Mouse (Mus musculus) cerebellum, adult 2 months (tissue): ENCODE measurements around the gene Zer1. TPM values are rescaled to one million over a fixed set of nuclear protein-coding genes. Genes with fewer than 3 reads are reported as not detected.
"Not testable (repeated sequence)": the region's sequence is repeated elsewhere in the genome, so short reads cannot be mapped to it uniquely, and the experiment has no call there.

ENCODE experiments used
- DNase-seq, 2 experiments: peaks; one replicate each; pipeline ENCODE4 v3.0.0; 2021
- H3K27ac ChIP-seq: fragments of 200-500 bp; 2 replicates; pipeline ENCODE4 v1.5.1; 2012; ENCODE audit warnings: low read length, control low read depth, inconsistent platforms; ENCODE audit not compliant: insufficient read depth
- H3K27me3 ChIP-seq: fragments of 200-500 bp; 2 replicates; pipeline ENCODE4 v1.6.1; 2012; ENCODE audit warnings: inconsistent platforms, mild to moderate bottlenecking, low read length, moderate library complexity; ENCODE audit not compliant: control insufficient read depth, insufficient read depth
- H3K4me1 ChIP-seq: fragments of 200-500 bp; 2 replicates; pipeline ENCODE4 v1.6.1; 2011; ENCODE audit warnings: low read length; ENCODE audit not compliant: control insufficient read depth, insufficient read depth
- H3K4me3 ChIP-seq: fragments of 200-500 bp; replicated peaks from 2 replicates; pipeline ENCODE3; 2011; ENCODE audit warnings: mild to moderate bottlenecking, low read depth, low read length, control low read depth; ENCODE audit not compliant: insufficient read depth
- CTCF ChIP-seq: fragments of 200-500 bp; IDR thresholded peaks from 2 replicates; pipeline ENCODE4 v1.5.1; 2011; ENCODE audit warnings: low read depth, mild to moderate bottlenecking, control low read depth, low read length, moderate library complexity, borderline replicate concordance; ENCODE audit not compliant: insufficient read depth
- POLR2A ChIP-seq: fragments of 200-500 bp; IDR thresholded peaks from 2 replicates; pipeline ENCODE4 v1.6.1; 2011; ENCODE audit warnings: low read length, control low read depth, borderline replicate concordance; ENCODE audit not compliant: insufficient read depth
- WGBS: fragments of 180-500 bp; shearing (Covaris S2); methylation state at CpG from one replicate; pipeline ENCODE4 v1.1.7; 2018; 5-methylcytosine and 5-hydroxymethylcytosine counted together
- polyA plus RNA-seq: library from polyadenylated mRNA; depleted of rRNA; stranded (reverse); fragments of >200 nt; gene quantifications from 2 replicates; pipeline ENCODE4 v1.2.3, GENCODE M21; 2012

Gene Zer1
- polyA plus RNA-seq, 1 experiment = 137 TPM

- TF ChIP-seq CTCF (no peak), POLR2A (peak; percentile 98)
- peak within 1 kb of the TSS; percentile 65 for H3K4me3 ChIP-seq
- H3K27me3 ChIP-seq = no peaks in the 10 kb centered on the region
- under 1% methylated on average over 46 of the region's 46 CpGs for WGBS
- peak within 1 kb of the TSS; percentile 33 for H3K27ac ChIP-seq
- H3K4me1 ChIP-seq = peaks cover 3% of the 10 kb centered on the region; the same call in 1 of the 2 replicates
- peak; percentile 97 for DNase-seq
Measured at GRCm38 (mm10) chr2:30133613-30134377, 9.4 kb upstream of the Zer1 start, which contains the start of gene Tbc1d13. Gene Tbc1d13, plus strand, starts transcription at chr2:30133746.

DNA sequence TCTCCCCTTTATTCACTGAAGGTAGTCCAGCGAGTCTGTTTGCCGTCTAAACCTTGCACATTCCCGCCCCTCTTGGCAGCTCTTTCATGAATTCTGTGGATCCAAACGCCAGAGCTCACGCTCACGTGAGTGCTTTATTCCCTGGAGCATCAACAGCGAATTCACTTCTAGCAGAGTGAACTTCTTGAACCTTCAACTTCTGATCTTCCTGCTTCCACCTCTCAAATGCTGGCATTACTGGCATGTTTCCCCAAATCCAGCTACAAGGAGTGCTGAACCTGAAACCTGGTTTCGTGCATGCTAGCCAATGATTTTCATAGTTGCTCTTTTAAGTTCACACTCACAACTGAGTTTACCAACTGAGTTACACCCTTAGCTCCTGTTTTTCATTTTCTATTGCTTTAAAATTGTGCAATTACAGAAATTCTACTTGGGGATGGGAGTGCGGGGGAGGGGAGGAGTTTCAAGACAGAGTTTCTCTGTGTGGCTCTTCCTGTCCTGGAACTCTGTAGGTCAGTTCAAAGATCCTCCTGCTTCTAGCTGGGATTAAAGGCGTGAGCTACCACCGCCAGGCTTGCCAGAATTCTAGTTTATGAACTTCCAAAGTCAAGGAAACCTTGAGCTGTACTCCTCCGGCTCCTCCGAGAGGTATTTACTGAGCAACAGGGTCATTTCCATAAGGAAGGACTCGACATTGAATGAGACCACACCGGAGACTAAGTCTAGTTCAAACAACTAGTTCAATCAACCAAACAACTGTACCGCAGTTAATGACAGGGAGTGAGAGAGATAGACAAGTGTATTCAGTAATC is 8.6 kb upstream of the Zer1 start:
- Histone ChIP-seq H3K4me1 (peaks cover 3% of the 10 kb centered on the region; the same call in 1 of the 2 replicates), H3K27me3 (no peaks in the 10 kb centered on the region), H3K4me3 (peak overlapping the region; percentile 65), H3K27ac (peak overlapping the region; percentile 4; the same call in 1 of the 2 replicates)
- no peak for DNase-seq
- 10% methylated on average over 16 of the region's 16 CpGs for WGBS
- TF ChIP-seq CTCF = no peak
- TF ChIP-seq POLR2A = no peak

- not testable (repeated sequence) for H3K27me3 ChIP-seq, H3K27ac ChIP-seq, DNase-seq, H3K4me3 ChIP-seq, H3K4me1 ChIP-seq
- 59% methylated on average over 5 of the region's 5 CpGs for WGBS
Measured at GRCm38 (mm10) chr2:30131240-30131639, 6.9 kb upstream of the Zer1 start.

DNA sequence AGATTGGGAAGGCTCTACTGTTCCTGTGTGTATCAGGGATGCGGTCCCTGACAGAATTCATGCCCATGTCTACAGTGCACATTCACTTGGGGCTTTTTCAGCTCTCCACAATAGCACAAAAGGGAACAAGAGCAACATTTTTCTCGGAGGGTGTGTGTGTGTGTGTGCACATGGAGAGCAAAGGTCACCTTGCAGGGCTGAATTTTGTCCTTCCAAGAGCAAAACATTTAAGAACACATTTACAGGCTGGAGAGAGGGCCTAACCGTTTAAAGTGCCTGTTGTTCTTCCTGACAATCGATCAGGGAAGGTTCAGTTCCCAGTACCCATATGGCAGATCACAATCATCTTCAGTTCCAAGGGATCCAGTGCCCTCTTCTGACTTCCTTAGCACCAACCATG is 5.8 kb upstream of the Zer1 start:
- no peak for DNase-seq
- Histone ChIP-seq H3K27me3 (no peaks in the 10 kb centered on the region), H3K4me1 (peaks cover 2% of the 10 kb centered on the region; the same call in 1 of the 2 replicates), H3K27ac (no peak overlapping the region), H3K4me3 (no peak overlapping the region)
- 90% methylated on average over 4 of the region's 4 CpGs for WGBS
- TF ChIP-seq POLR2A (no peak), CTCF (no peak)

- Histone ChIP-seq H3K4me3 (no peak overlapping the region), H3K4me1 (peaks cover 3% of the 10 kb centered on the region; the same call in 1 of the 2 replicates), H3K27me3 (no peaks in the 10 kb centered on the region), H3K27ac (no peak overlapping the region)
- TF ChIP-seq CTCF (peak; percentile 34; the same call in 1 of the 2 replicates), POLR2A (no peak)
- 31% methylated on average over 2 of the region's 2 CpGs for WGBS
- DNase-seq = peak in 1 of 2 experiments; percentile 53
Measured at GRCm38 (mm10) chr2:30128789-30129188, 4.4 kb upstream of the Zer1 start.

DNA sequence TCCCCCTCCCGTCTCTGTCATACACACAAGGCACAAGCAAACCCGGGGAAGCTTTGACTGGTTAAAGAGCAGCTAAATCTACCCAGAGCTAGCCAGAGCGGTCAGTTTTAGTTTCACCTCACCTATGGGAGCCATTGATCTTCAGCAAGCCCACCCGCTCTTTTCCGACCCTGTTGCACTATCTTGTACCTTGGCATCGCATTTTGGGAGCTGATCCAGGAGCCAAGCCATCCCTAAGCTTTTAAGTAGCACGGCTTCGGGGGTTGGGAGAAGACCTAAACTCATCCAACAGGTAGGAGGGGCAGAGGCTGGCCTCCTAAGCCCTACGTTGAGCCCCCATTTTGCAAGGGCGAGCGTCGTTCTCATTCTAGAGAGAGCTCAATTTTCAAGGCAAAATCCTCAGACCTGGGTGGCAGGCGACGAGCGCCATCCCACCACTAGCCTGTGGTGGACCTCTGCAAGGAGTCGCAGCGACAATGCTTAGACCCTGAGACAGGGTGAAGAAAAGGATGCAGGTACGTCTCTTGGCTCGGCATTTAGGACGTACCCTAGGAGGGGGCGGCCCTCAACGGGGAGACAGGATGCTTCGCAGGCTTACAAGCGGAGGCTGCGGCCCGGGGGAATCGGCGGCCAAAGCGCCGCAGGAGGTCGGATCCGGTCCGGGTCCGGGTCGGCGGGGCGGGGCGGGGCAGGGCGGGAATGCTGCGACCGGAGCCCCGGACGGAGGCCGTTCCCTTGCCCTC is 485 bp downstream of the Zer1 start:
- under 1% methylated on average over 40 of the region's 44 CpGs for WGBS
- peak overlapping the region; percentile 97 for H3K27ac ChIP-seq
- TF ChIP-seq POLR2A (no peak), CTCF (no peak)
- peak overlapping the region; percentile 98 for H3K4me3 ChIP-seq
- H3K27me3 ChIP-seq = no peaks in the 10 kb centered on the region
- DNase-seq = no peak
- peaks cover 32% of the 10 kb centered on the region for H3K4me1 ChIP-seq

DNA sequence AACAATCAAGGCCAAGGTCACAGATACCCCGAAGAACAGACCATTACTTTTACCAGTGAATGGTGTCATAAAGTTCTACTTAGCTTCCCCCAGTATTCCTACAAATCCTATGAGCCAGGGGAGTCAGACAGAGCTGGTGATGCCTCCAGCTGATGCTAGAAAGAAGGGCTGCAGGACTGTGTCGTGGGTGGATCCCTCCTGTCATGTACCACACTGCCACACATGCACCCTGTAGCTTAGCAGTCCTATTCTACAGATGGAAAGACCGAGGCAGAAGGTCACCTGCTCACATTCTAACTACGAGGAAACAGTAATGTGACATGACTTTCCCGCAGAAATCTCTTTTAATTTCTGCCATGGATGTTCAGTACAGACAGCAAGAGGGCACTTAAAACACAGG is 1.6 kb downstream of the Zer1 start:
- peaks cover 32% of the 10 kb centered on the region for H3K4me1 ChIP-seq
- H3K27me3 ChIP-seq = no peaks in the 10 kb centered on the region
- TF ChIP-seq POLR2A (no peak), CTCF (no peak)
- WGBS = 69% methylated on average over 5 of the region's 5 CpGs
- H3K4me3 ChIP-seq = peak overlapping the region; percentile 98
- H3K27ac ChIP-seq = no peak overlapping the region
- no peak for DNase-seq
